Mouse (Mus musculus) ES-Bruce4 (cell line): Measurements from ENCODE around the gene Lamc3. TPM values are rescaled to one million over a fixed set of nuclear protein-coding genes. Genes with fewer than 3 reads are reported as not detected.

ENCODE experiments used
- H3K27ac ChIP-seq: 2 replicates; pipeline ENCODE4 v1.5.1; 2012; ENCODE audit warnings: low read length, inconsistent platforms; ENCODE audit not compliant: insufficient read depth
- H3K27me3 ChIP-seq: 2 replicates; pipeline ENCODE4 v1.6.1; 2012; ENCODE audit warnings: mild to moderate bottlenecking, low read length, inconsistent platforms; ENCODE audit not compliant: control insufficient read depth, poor library complexity, insufficient read depth, severe bottlenecking
- H3K36me3 ChIP-seq: 2 replicates; pipeline ENCODE4 v1.6.1; 2012; ENCODE audit warnings: inconsistent platforms, mild to moderate bottlenecking, low read length, moderate library complexity; ENCODE audit not compliant: control insufficient read depth, poor library complexity, insufficient read depth, severe bottlenecking
- H3K4me1 ChIP-seq: one replicate; pipeline ENCODE4 v1.8.1; 2011; ENCODE audit warnings: low read length; ENCODE audit not compliant: control insufficient read depth, insufficient read depth
- H3K4me3 ChIP-seq: 2 replicates; pipeline ENCODE4 v1.5.1; 2011; ENCODE audit warnings: low read depth, mild to moderate bottlenecking, low read length
- H3K9ac ChIP-seq: 2 replicates; pipeline ENCODE4 v1.6.1; 2012; ENCODE audit warnings: low read depth, mild to moderate bottlenecking, inconsistent platforms; ENCODE audit not compliant: poor library complexity, severe bottlenecking
- H3K9me3 ChIP-seq: replicated peaks from 2 replicates; pipeline ENCODE4 v1.6.1; 2012; ENCODE audit warnings: mild to moderate bottlenecking, low read length, inconsistent platforms; ENCODE audit not compliant: control insufficient read depth, poor library complexity, insufficient read depth, severe bottlenecking
- CTCF ChIP-seq: IDR thresholded peaks from one replicate; pipeline ENCODE4 v1.8.1; 2011; ENCODE audit warnings: low read depth, low read length
- EP300 ChIP-seq: IDR thresholded peaks from 2 replicates; pipeline ENCODE4 v1.6.1; 2011; ENCODE audit warnings: low read depth, low read length; ENCODE audit not compliant: insufficient read depth
- POLR2A ChIP-seq: IDR thresholded peaks from one replicate; pipeline ENCODE4 v1.8.1; 2011; ENCODE audit warnings: low read length; ENCODE audit not compliant: insufficient read depth
- polyA plus RNA-seq: library from polyadenylated mRNA; stranded (reverse); fragments of >200 nt; gene quantifications from 2 replicates; pipeline ENCODE4 v1.2.4, GENCODE M21; 2011; ENCODE audit warnings: low read depth; ENCODE audit not compliant: missing spikeins, insufficient read depth, insufficient read length

Gene Lamc3
- polyA plus RNA-seq, 1 experiment: not detected

GRCm38 (mm10) chr2:31868538-31869164 lies 18.4 kb upstream of the Lamc3 start:
- H3K27me3 ChIP-seq: no peaks in the 10 kb centered on the region
- TF ChIP-seq EP300 (no peak), CTCF (no peak), POLR2A (no peak)
- no peak overlapping the region for H3K4me3 ChIP-seq
- no peaks in the 10 kb centered on the region for H3K36me3 ChIP-seq
- H3K9ac ChIP-seq: no peak overlapping the region
- H3K9me3 ChIP-seq: no peaks in the 10 kb centered on the region
- H3K4me1 ChIP-seq: peaks cover 1% of the 10 kb centered on the region
- no peak overlapping the region for H3K27ac ChIP-seq

GRCm38 (mm10) chr2:31869692-31870091 lies 17.4 kb upstream of the Lamc3 start:
- TF ChIP-seq CTCF (no peak), POLR2A (no peak), EP300 (no peak)
- H3K9me3 ChIP-seq: no peaks in the 10 kb centered on the region
- no peaks in the 10 kb centered on the region for H3K36me3 ChIP-seq
- H3K27me3 ChIP-seq: no peaks in the 10 kb centered on the region
- H3K9ac ChIP-seq: no peak overlapping the region
- no peak overlapping the region for H3K27ac ChIP-seq
- H3K4me1 ChIP-seq: peaks cover 1% of the 10 kb centered on the region
- H3K4me3 ChIP-seq: no peak overlapping the region

DNA sequence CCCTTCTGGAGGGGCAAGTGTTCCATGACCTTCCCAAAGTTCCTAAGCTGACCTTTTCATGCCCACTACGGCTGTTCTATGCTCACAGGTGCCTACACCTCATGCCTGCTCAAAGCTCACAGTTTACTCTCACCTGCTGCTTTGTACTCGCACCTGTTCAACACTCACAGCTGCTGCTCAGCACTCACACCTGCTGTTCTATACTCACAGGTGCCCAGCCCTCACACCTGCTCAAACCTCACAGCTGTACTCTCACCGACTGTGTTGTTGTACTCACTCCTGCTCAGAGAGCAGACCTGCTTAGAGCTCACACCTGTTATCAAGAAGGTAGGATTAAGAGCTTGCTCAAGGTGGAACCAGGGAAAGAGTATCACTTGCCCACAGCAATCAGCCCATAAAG lies 16.4 kb upstream of the Lamc3 start:
- H3K27ac ChIP-seq: no peak overlapping the region
- no peak overlapping the region for H3K4me3 ChIP-seq
- no peaks in the 10 kb centered on the region for H3K36me3 ChIP-seq
- TF ChIP-seq EP300 (no peak), POLR2A (no peak), CTCF (no peak)
- H3K4me1 ChIP-seq: peaks cover 1% of the 10 kb centered on the region
- no peaks in the 10 kb centered on the region for H3K27me3 ChIP-seq
- no peak overlapping the region for H3K9ac ChIP-seq
- no peaks in the 10 kb centered on the region for H3K9me3 ChIP-seq

DNA sequence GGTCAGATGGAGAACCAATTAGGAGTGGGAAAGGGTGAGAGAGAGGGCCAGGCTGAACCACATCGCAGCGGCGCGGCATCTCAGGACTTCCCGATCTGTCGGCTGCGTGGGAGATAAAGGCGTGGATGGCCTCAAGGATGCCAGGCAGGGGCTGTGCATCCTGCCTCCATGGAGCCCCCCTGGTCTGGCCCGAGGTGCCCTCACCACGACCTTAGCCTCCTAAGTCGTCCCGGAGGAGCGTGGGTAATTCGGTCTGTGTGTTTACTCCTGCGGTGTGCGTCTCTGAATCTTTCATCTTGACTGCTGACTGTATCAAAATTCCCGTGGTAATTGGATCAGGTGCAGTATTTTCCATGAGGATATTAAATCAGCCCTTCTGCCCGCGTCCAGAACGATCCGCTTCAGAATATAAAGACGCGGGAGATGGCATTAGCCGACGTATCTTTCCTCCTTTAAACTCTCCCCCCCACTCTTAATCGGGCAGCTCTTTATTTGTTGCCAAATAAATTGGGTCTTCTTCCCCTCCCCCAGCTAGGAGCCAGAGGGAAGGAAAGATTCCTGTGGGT lies 12.7 kb upstream of the Lamc3 start:
- Histone ChIP-seq H3K9ac (no peak overlapping the region), H3K27ac (no peak overlapping the region), H3K4me3 (no peak overlapping the region), H3K36me3 (no peaks in the 10 kb centered on the region), H3K27me3 (no peaks in the 10 kb centered on the region), H3K9me3 (no peaks in the 10 kb centered on the region), H3K4me1 (no peaks in the 10 kb centered on the region)
- TF ChIP-seq POLR2A: no peak
- no peak for TF ChIP-seq CTCF
- TF ChIP-seq EP300: no peak

GRCm38 (mm10) chr2:31876446-31876845 lies 10.6 kb upstream of the Lamc3 start:
- Histone ChIP-seq H3K9me3 (no peaks in the 10 kb centered on the region), H3K27ac (no peak overlapping the region), H3K4me1 (no peaks in the 10 kb centered on the region), H3K9ac (no peak overlapping the region), H3K27me3 (no peaks in the 10 kb centered on the region), H3K36me3 (no peaks in the 10 kb centered on the region), H3K4me3 (no peak overlapping the region)
- TF ChIP-seq POLR2A (no peak), CTCF (no peak), EP300 (no peak)

DNA sequence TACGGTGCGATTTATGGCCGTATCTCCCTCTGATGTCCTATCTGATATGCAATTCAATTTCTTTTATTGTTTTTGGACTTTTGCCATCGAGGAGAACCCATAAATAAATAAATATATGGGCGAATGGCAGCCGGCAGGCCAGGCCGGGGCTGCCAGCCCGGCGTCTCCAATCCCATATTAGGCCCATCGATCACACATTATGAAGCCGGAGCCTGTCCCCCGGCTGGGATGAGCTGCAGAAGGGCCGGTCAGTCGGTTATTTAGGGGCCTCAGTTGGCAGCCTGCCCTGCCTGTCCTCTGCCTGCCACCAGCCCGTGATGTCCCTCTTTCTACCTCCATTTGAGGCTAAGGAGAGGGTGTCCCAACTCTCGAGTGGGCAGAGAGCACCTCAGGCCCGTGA lies 8.5 kb upstream of the Lamc3 start:
- H3K4me1 ChIP-seq: no peaks in the 10 kb centered on the region
- no peaks in the 10 kb centered on the region for H3K36me3 ChIP-seq
- no peaks in the 10 kb centered on the region for H3K27me3 ChIP-seq
- H3K27ac ChIP-seq: no peak overlapping the region
- TF ChIP-seq CTCF: no peak
- no peak for TF ChIP-seq POLR2A
- no peak for TF ChIP-seq EP300
- H3K9ac ChIP-seq: no peak overlapping the region
- H3K4me3 ChIP-seq: no peak overlapping the region
- H3K9me3 ChIP-seq: no peaks in the 10 kb centered on the region
